Mouse (Mus musculus) liver, postnatal 0 days (tissue): ENCODE data around the gene Faah.

ENCODE experiments used
- CTCF ChIP-seq: sonication (generic); IDR thresholded peaks from 2 replicates; pipeline ENCODE4 v1.5.1; 2016; ENCODE audit warnings: antibody characterized with exemption, low read depth
- EP300 ChIP-seq: IDR thresholded peaks from 2 replicates; pipeline ENCODE4 v1.6.1; 2016; ENCODE audit warnings: antibody characterized with exemption, low read depth, mild to moderate bottlenecking

GRCm38 (mm10) chr4:115987436-115987835, 30.3 kb downstream of the Faah start:
- no peak for TF ChIP-seq CTCF
- no peak for TF ChIP-seq EP300
